Mouse (Mus musculus): Measurements from ENCODE around the gene Pilra. TPM values are rescaled to one million over a fixed set of nuclear protein-coding genes. Genes with fewer than 3 reads are reported as not detected.
A peak's percentile ranks its signal among the peaks of the same experiment; 100 is the strongest.

The Pilra gene
- total and polyA plus RNA-seq, 2 experiments, result 2.4 to 3.2 TPM

DNA sequence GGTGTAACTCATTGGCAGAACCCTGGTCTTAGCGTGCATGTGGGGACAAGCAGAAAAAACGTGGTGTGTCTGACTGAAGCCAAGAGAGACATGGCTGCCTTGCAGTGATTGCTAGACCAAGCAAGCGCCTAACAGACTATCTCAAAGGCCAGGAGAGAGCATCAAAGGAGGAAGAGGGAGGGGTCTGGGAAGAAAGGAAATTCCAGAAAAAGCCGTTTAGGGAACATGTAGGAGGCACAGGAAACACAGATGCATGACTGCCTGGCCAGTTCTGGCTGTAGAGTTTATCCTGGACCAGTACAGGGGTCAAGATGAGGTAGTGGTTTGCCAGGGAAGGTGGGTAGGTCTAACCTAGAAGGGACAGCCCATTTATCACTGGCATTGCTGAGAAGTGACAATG is 2.6 kb downstream of the Pilra start:
- Histone ChIP-seq H3K79me2 (ENCODE audit: control insufficient read depth, insufficient read depth, low read length) (no peaks in the 10 kb centered on the region), H3K27me3 (ENCODE audit: control insufficient read depth, insufficient read depth, low read length) (no peaks in the 10 kb centered on the region), H3K9ac (ENCODE audit: low read depth, low read length) (no peak overlapping the region), H3K4me3 (ENCODE audit: insufficient read depth, low read depth, low read length) (no peak overlapping the region), H3K4me1 (ENCODE audit: control insufficient read depth, insufficient read depth, low read length) (peaks cover 2% of the 10 kb centered on the region; the same call in 1 of the 2 replicates), H3K27ac (replicated peaks; ENCODE audit: insufficient read depth, low read depth, low read length) (no peak overlapping the region), H3K36me3 (ENCODE audit: control insufficient read depth, insufficient read depth, low read length) (no peaks in the 10 kb centered on the region)
- no peak for TF ChIP-seq CTCF (IDR thresholded peaks at IDR 0.05; ENCODE audit: low read depth, low read length)
- TF ChIP-seq POLR2A (IDR thresholded peaks at IDR 0.05; ENCODE audit: extremely low read depth, insufficient read depth, low read length), result no peak
- DNase-seq (ENCODE audit: extremely low read depth, low read depth, low spot score), result no peak
- 76% methylated on average over 4 of the region's 4 CpGs for WGBS

- Histone ChIP-seq H3K4me1 (ENCODE audit: control insufficient read depth, insufficient read depth, low read length) (peaks cover 2% of the 10 kb centered on the region; the same call in 1 of the 2 replicates), H3K4me3 (ENCODE audit: insufficient read depth, low read depth, low read length) (no peak overlapping the region), H3K27me3 (ENCODE audit: control insufficient read depth, insufficient read depth, low read length) (no peaks in the 10 kb centered on the region), H3K9ac (ENCODE audit: low read depth, low read length) (no peak overlapping the region), H3K79me2 (ENCODE audit: control insufficient read depth, insufficient read depth, low read length) (no peaks in the 10 kb centered on the region), H3K27ac (replicated peaks; ENCODE audit: insufficient read depth, low read depth, low read length) (no peak overlapping the region), H3K36me3 (ENCODE audit: control insufficient read depth, insufficient read depth, low read length) (no peaks in the 10 kb centered on the region)
- no peak for TF ChIP-seq CTCF (IDR thresholded peaks at IDR 0.05; ENCODE audit: low read depth, low read length)
- no peak for TF ChIP-seq POLR2A (IDR thresholded peaks at IDR 0.05; ENCODE audit: extremely low read depth, insufficient read depth, low read length)
- peak; percentile 21 for DNase-seq (ENCODE audit: extremely low read depth, low read depth, low spot score)
- 83% methylated on average over 6 of the region's 6 CpGs for WGBS
Observed at GRCm38 (mm10) chr5:137831506-137831905, 4.6 kb downstream of the Pilra start.

GRCm38 (mm10) chr5:137831106-137831505 is 5.0 kb downstream of the Pilra start:
- peaks cover 2% of the 10 kb centered on the region; the same call in 1 of the 2 replicates for H3K4me1 ChIP-seq (ENCODE audit: control insufficient read depth, insufficient read depth, low read length)
- no peak for TF ChIP-seq POLR2A (IDR thresholded peaks at IDR 0.05; ENCODE audit: extremely low read depth, insufficient read depth, low read length)
- TF ChIP-seq CTCF (IDR thresholded peaks at IDR 0.05; ENCODE audit: low read depth, low read length), result no peak
- DNase-seq (ENCODE audit: extremely low read depth, low read depth, low spot score), result no peak
- no peaks in the 10 kb centered on the region for H3K36me3 ChIP-seq (ENCODE audit: control insufficient read depth, insufficient read depth, low read length)
- no peak overlapping the region for H3K4me3 ChIP-seq (ENCODE audit: insufficient read depth, low read depth, low read length)
- H3K9ac ChIP-seq (ENCODE audit: low read depth, low read length), result no peak overlapping the region
- 90% methylated on average over 4 of the region's 4 CpGs for WGBS
- H3K27me3 ChIP-seq (ENCODE audit: control insufficient read depth, insufficient read depth, low read length), result no peaks in the 10 kb centered on the region
- no peaks in the 10 kb centered on the region for H3K79me2 ChIP-seq (ENCODE audit: control insufficient read depth, insufficient read depth, low read length)
- no peak overlapping the region for H3K27ac ChIP-seq (replicated peaks; ENCODE audit: insufficient read depth, low read depth, low read length)

- 70% methylated on average over 7 of the region's 7 CpGs for WGBS
- Histone ChIP-seq H3K27ac (replicated peaks; ENCODE audit: insufficient read depth, low read depth, low read length) (0 out of 2 replicates have a peak overlapping the region, but pooled peaks have one; percentile 15), H3K4me1 (ENCODE audit: control insufficient read depth, insufficient read depth, low read length) (peaks cover 2% of the 10 kb centered on the region; the same call in 1 of the 2 replicates), H3K79me2 (ENCODE audit: control insufficient read depth, insufficient read depth, low read length) (no peaks in the 10 kb centered on the region), H3K27me3 (ENCODE audit: control insufficient read depth, insufficient read depth, low read length) (no peaks in the 10 kb centered on the region), H3K4me3 (ENCODE audit: insufficient read depth, low read depth, low read length) (no peak overlapping the region), H3K9ac (ENCODE audit: low read depth, low read length) (no peak overlapping the region), H3K36me3 (ENCODE audit: control insufficient read depth, insufficient read depth, low read length) (no peaks in the 10 kb centered on the region)
- TF ChIP-seq CTCF (IDR thresholded peaks at IDR 0.05; ENCODE audit: low read depth, low read length) (no peak), POLR2A (IDR thresholded peaks at IDR 0.05; ENCODE audit: extremely low read depth, insufficient read depth, low read length) (no peak)
- DNase-seq (ENCODE audit: extremely low read depth, low read depth, low spot score), result peak; percentile 36
Observed at GRCm38 (mm10) chr5:137830238-137830637, 5.8 kb downstream of the Pilra start.

- WGBS, result 82% methylated on average over 6 of the region's 6 CpGs
- Histone ChIP-seq H3K79me2 (ENCODE audit: control insufficient read depth, insufficient read depth, low read length) (no peaks in the 10 kb centered on the region), H3K27me3 (ENCODE audit: control insufficient read depth, insufficient read depth, low read length) (no peaks in the 10 kb centered on the region), H3K4me1 (ENCODE audit: control insufficient read depth, insufficient read depth, low read length) (peaks cover 2% of the 10 kb centered on the region; the same call in 1 of the 2 replicates), H3K36me3 (ENCODE audit: control insufficient read depth, insufficient read depth, low read length) (no peaks in the 10 kb centered on the region), H3K4me3 (ENCODE audit: insufficient read depth, low read depth, low read length) (no peak overlapping the region), H3K9ac (ENCODE audit: low read depth, low read length) (no peak overlapping the region), H3K27ac (replicated peaks; ENCODE audit: insufficient read depth, low read depth, low read length) (no peak overlapping the region)
- peak; percentile 28 for DNase-seq (ENCODE audit: extremely low read depth, low read depth, low spot score)
- TF ChIP-seq POLR2A (IDR thresholded peaks at IDR 0.05; ENCODE audit: extremely low read depth, insufficient read depth, low read length), result no peak
- no peak for TF ChIP-seq CTCF (IDR thresholded peaks at IDR 0.05; ENCODE audit: low read depth, low read length)
Observed at GRCm38 (mm10) chr5:137828694-137829093, 7.4 kb downstream of the Pilra start.

DNA sequence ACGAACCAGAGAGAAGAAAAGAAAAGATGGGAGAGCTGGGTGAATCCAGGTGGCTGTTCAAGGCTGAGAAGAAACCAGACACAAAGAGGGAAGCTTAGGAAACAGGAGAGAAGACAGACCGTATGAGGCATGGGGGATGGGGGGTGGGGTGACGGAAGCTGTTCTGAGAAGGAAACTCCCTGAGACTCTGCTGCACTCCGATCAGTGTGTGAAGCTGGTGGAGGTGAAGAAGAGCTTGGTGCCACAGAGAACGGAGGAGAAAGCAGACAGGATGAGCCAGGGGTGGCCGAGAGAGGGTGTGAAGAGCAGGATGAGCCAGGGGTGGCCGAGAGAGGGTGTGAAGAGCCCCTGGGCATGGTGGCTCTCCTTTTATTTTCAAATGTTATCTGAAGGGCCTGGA is 9.7 kb downstream of the Pilra start:
- no peaks in the 10 kb centered on the region for H3K36me3 ChIP-seq (ENCODE audit: control insufficient read depth, insufficient read depth, low read length)
- peaks cover 2% of the 10 kb centered on the region; the same call in 1 of the 2 replicates for H3K4me1 ChIP-seq (ENCODE audit: control insufficient read depth, insufficient read depth, low read length)
- no peaks in the 10 kb centered on the region for H3K79me2 ChIP-seq (ENCODE audit: control insufficient read depth, insufficient read depth, low read length)
- no peak for DNase-seq (ENCODE audit: extremely low read depth, low read depth, low spot score)
- no peaks in the 10 kb centered on the region for H3K27me3 ChIP-seq (ENCODE audit: control insufficient read depth, insufficient read depth, low read length)
- WGBS, result 61% methylated on average over 7 of the region's 7 CpGs
- no peak overlapping the region for H3K27ac ChIP-seq (replicated peaks; ENCODE audit: insufficient read depth, low read depth, low read length)
- H3K9ac ChIP-seq (ENCODE audit: low read depth, low read length), result no peak overlapping the region
- TF ChIP-seq CTCF (IDR thresholded peaks at IDR 0.05; ENCODE audit: low read depth, low read length) (no peak), POLR2A (IDR thresholded peaks at IDR 0.05; ENCODE audit: extremely low read depth, insufficient read depth, low read length) (no peak)
- H3K4me3 ChIP-seq (ENCODE audit: insufficient read depth, low read depth, low read length), result no peak overlapping the region
